Mouse (Mus musculus) myocyte (in vitro differentiated cells): ENCODE data around the gene Abhd12.

Source experiments
- CEBPB ChIP-seq: IDR thresholded peaks from 2 replicates; pipeline ENCODE4 v1.6.1; 2011; ENCODE audit warnings: mild to moderate bottlenecking, moderate library complexity; ENCODE audit not compliant: poor library complexity, insufficient read depth, severe bottlenecking
- E2F4 ChIP-seq: IDR thresholded peaks from one replicate; pipeline ENCODE4 v1.6.1; 2011; ENCODE audit warnings: mild to moderate bottlenecking, control low read depth, moderate library complexity; ENCODE audit not compliant: insufficient read depth
- MAX ChIP-seq: IDR thresholded peaks from one replicate; pipeline ENCODE4 v1.6.1; 2011; ENCODE audit warnings: low read depth, mild to moderate bottlenecking, control low read depth
- MYOD1 ChIP-seq, 3 experiments: IDR thresholded peaks; one replicate each; pipeline ENCODE4 v1.6.1; 2011; ENCODE audit warnings: control low read depth in 2 of 3, low read depth in 2 of 3, mild to moderate bottlenecking in 2 of 3, moderate library complexity in 1 of 3; ENCODE audit not compliant: insufficient read length in 2 of 3, control insufficient read depth in 1 of 3
- MYOG ChIP-seq, 3 experiments: IDR thresholded peaks; one replicate each; pipeline ENCODE4 v1.6.1; 2011; ENCODE audit warnings: control low read depth in 2 of 3, low read depth in 2 of 3, mild to moderate bottlenecking in 2 of 3; ENCODE audit not compliant: insufficient read length in 2 of 3, control insufficient read depth in 1 of 3, insufficient read depth in 1 of 3
- POLR2A ChIP-seq: IDR thresholded peaks from one replicate; pipeline ENCODE4 v1.6.1; 2011; ENCODE audit warnings: low read depth, mild to moderate bottlenecking, control low read depth, moderate library complexity; ENCODE audit not compliant: insufficient read length
- POLR2AphosphoS2 ChIP-seq: IDR thresholded peaks from one replicate; pipeline ENCODE4 v1.6.1; 2011; ENCODE audit warnings: low read depth, control low read depth; ENCODE audit not compliant: insufficient read length
- REST ChIP-seq: IDR thresholded peaks from one replicate; pipeline ENCODE4 v1.6.1; 2011; ENCODE audit warnings: mild to moderate bottlenecking, control low read depth, moderate library complexity; ENCODE audit not compliant: insufficient read depth, insufficient read length
- TCF12 ChIP-seq: IDR thresholded peaks from one replicate; pipeline ENCODE4 v1.6.1; 2011; ENCODE audit warnings: mild to moderate bottlenecking, control low read depth; ENCODE audit not compliant: poor library complexity, insufficient read depth, severe bottlenecking
- TCF3 ChIP-seq: IDR thresholded peaks from one replicate; pipeline ENCODE4 v1.6.1; 2011; ENCODE audit warnings: low read depth, control low read depth; ENCODE audit not compliant: insufficient read length
- USF1 ChIP-seq: IDR thresholded peaks from one replicate; pipeline ENCODE4 v1.6.1; 2011; ENCODE audit warnings: low read depth, mild to moderate bottlenecking, control low read depth, moderate library complexity

GRCm38 (mm10) chr2:150951201-150951600 is 46.7 kb upstream of the Abhd12 start:
- TF ChIP-seq POLR2A (no peak), POLR2AphosphoS2 (no peak), REST (no peak), CEBPB (no peak), USF1 (no peak), MAX (no peak), TCF3 (no peak), MYOG (IDR thresholded peaks at IDR 0.05; ENCODE audit: control insufficient read depth in 1 of 3, insufficient read depth in 1 of 3, insufficient read length in 2 of 3, low read depth in 2 of 3) (no peak), MYOD1 (IDR thresholded peaks at IDR 0.05; ENCODE audit: control insufficient read depth in 1 of 3, insufficient read length in 2 of 3, low read depth in 2 of 3) (no peak), TCF12 (no peak), E2F4 (no peak)
